ENCODE assay signal across 1 mouse cellular context in the genomic region with DNA sequence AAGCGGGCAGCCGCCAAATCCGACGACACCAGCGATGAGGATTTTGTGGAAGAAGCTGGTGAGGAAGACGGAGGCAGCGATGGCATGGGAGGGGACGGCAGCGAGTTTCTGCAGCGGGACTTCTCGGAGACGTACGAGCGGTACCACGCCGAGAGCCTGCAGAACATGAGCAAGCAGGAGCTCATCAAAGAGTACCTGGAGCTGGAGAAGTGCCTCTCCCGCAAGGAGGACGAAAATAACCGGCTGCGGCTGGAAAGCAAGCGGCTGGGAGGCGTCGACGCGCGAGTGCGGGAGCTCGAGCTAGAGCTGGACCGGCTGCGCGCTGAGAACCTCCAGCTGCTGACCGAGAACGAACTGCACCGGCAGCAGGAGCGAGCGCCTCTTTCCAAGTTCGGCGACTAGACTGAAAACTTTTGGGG.
TF ChIP-seq lines count a peak whose summit lies in the region.

No protein-coding gene starts in this region.

TF ChIP-seq in MEL, 35 proteins besides CTCF, POLR2A, EP300 and RAD21:
- no peak for TF ChIP-seq MAFK (IDR thresholded peaks at IDR 0.05; ENCODE audit: borderline replicate concordance, low read depth, low read length)
- 0 out of 2 replicates have a peak, but pooled peaks have one; percentile 6 for TF ChIP-seq ETS1 (IDR thresholded peaks at IDR 0.05; ENCODE audit: low read depth, low read length)
- TF ChIP-seq UBTF (IDR thresholded peaks at IDR 0.05; ENCODE audit: borderline replicate concordance, insufficient read depth, low read depth, low read length) = 0 out of 2 replicates have a peak, but pooled peaks have one; percentile 62
- TF ChIP-seq CHD1 (IDR thresholded peaks at IDR 0.05; ENCODE audit: low read depth, low read length) = 0 out of 2 replicates have a peak, but pooled peaks have one; percentile 78
TF ChIP-seq in MEL: peak in this region for 3.
